Mouse (Mus musculus) heart, embryonic 11.5 days (tissue): ENCODE measurements at regions not wholly inside any gene's neighbourhood (a gene's known extent, or its start where the extent isn't known, plus 50 kb on each side); places are given as distances from the start of the nearest gene placed in this dataset.
A peak's percentile ranks its signal among the peaks of the same experiment; 100 is the strongest.

Source experiments
- ATAC-seq: fragments of 200-750 bp; cut with Nextera tagmentation; replicated peaks from 2 replicates; pipeline ENCODE4 v1.8.0; 2017; ENCODE audit warnings: moderate library complexity; ENCODE audit not compliant: insufficient number of reproducible peaks, low FRiP score, low TSS enrichment
- H3K27ac ChIP-seq: fragments of 300-500 bp; sonication (generic); 2 replicates; pipeline ENCODE4 v1.5.1; 2014; ENCODE audit warnings: mild to moderate bottlenecking, low read depth, low read length
- H3K27me3 ChIP-seq: fragments of 300-500 bp; sonication (generic); 2 replicates; pipeline ENCODE4 v1.6.1; 2014; ENCODE audit warnings: mild to moderate bottlenecking, low read length, mixed read lengths; ENCODE audit not compliant: control insufficient read depth, insufficient read depth
- H3K36me3 ChIP-seq: fragments of 300-500 bp; sonication (generic); 2 replicates; pipeline ENCODE4 v1.6.1; 2014; ENCODE audit warnings: mild to moderate bottlenecking, low read length, moderate library complexity, mixed read lengths; ENCODE audit not compliant: control insufficient read depth, insufficient read depth
- H3K4me1 ChIP-seq: fragments of 300-500 bp; sonication (generic); 2 replicates; pipeline ENCODE4 v1.6.1; 2014; ENCODE audit warnings: low read length; ENCODE audit not compliant: control insufficient read depth, insufficient read depth
- H3K4me2 ChIP-seq: fragments of 300-500 bp; sonication (generic); 2 replicates; pipeline ENCODE4 v1.6.1; 2014; ENCODE audit warnings: mild to moderate bottlenecking, moderate library complexity
- H3K4me3 ChIP-seq: fragments of 300-500 bp; sonication (generic); 2 replicates; pipeline ENCODE4 v1.5.1; 2014; ENCODE audit warnings: low read depth, low read length
- H3K9ac ChIP-seq: fragments of 300-500 bp; sonication (generic); 2 replicates; pipeline ENCODE4 v1.6.1; 2014; ENCODE audit warnings: mild to moderate bottlenecking, low read depth, low read length, moderate library complexity
- H3K9me3 ChIP-seq: fragments of 300-500 bp; sonication (generic); replicated peaks from 2 replicates; pipeline ENCODE4 v1.6.1; 2016; ENCODE audit warnings: low read length; ENCODE audit not compliant: control insufficient read depth
- WGBS: fragments of 180-500 bp; shearing (Covaris S2); extraction: QIAGEN DNeasy Blood & Tissue Kit; methylation state at CpG from one replicate; pipeline ENCODE4 v1.1.7; 2014; ENCODE audit not compliant: insufficient replicate concordance; 5-methylcytosine and 5-hydroxymethylcytosine counted together

DNA sequence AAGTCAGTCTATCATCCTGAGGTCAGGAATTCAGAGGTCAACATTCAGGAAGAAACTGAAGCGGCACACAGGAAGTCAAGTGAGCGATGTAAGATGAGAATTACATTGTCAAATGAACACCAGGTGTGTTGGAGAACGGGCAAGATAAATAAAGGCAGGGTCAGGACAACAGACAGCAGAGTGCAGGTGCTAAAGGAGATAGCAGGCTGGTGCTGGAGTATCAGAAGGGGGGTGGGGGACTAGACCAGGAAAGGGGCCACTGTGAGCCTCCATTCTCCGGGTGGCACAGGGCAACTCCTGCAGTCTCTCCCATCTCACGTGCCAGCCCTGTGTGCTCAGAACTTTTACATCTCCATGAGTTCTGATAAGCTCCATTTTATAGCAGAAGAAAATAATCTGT lies 320.6 kb upstream of the Rsrc1 start:
- Histone ChIP-seq H3K36me3 (no peaks in the 10 kb centered on the region), H3K27me3 (no peaks in the 10 kb centered on the region), H3K9ac (no peak overlapping the region), H3K4me2 (no peak overlapping the region), H3K4me1 (peaks cover 18% of the 10 kb centered on the region), H3K9me3 (no peaks in the 10 kb centered on the region), H3K27ac (no peak overlapping the region), H3K4me3 (no peak overlapping the region)
- peak; percentile 72; the same call in 1 of the 2 replicates for ATAC-seq
- WGBS: 50% methylated on average over 5 of the region's 5 CpGs

- 79% methylated on average over 8 of the region's 8 CpGs for WGBS
- no peak overlapping the region for H3K27ac ChIP-seq
- H3K4me3 ChIP-seq: no peak overlapping the region
- peaks cover 5% of the 10 kb centered on the region for H3K4me1 ChIP-seq
- ATAC-seq: no peak
- H3K36me3 ChIP-seq: no peaks in the 10 kb centered on the region
- no peaks in the 10 kb centered on the region for H3K9me3 ChIP-seq
- no peak overlapping the region for H3K4me2 ChIP-seq
- no peaks in the 10 kb centered on the region for H3K27me3 ChIP-seq
- H3K9ac ChIP-seq: no peak overlapping the region
Measured at GRCm38 (mm10) chr3:66661826-66662618, 319.2 kb upstream of the Rsrc1 start.

GRCm38 (mm10) chr3:66683589-66684286 lies 297.5 kb upstream of the Rsrc1 start:
- Histone ChIP-seq H3K4me3 (no peak overlapping the region), H3K27ac (no peak overlapping the region), H3K4me2 (no peak overlapping the region), H3K9ac (no peak overlapping the region), H3K36me3 (no peaks in the 10 kb centered on the region), H3K4me1 (no peaks in the 10 kb centered on the region), H3K9me3 (no peaks in the 10 kb centered on the region), H3K27me3 (no peaks in the 10 kb centered on the region)
- WGBS: 67% methylated on average over 8 of the region's 8 CpGs
- no peak for ATAC-seq

GRCm38 (mm10) chr3:66684287-66684903 lies 296.8 kb upstream of the Rsrc1 start:
- Histone ChIP-seq H3K4me1 (no peaks in the 10 kb centered on the region), H3K27ac (no peak overlapping the region), H3K36me3 (no peaks in the 10 kb centered on the region), H3K27me3 (no peaks in the 10 kb centered on the region), H3K4me2 (no peak overlapping the region), H3K4me3 (no peak overlapping the region), H3K9me3 (no peaks in the 10 kb centered on the region), H3K9ac (no peak overlapping the region)
- 79% methylated on average over 5 of the region's 5 CpGs for WGBS
- ATAC-seq: no peak

- no peak overlapping the region for H3K4me3 ChIP-seq
- H3K4me1 ChIP-seq: no peaks in the 10 kb centered on the region
- ATAC-seq: no peak
- no peaks in the 10 kb centered on the region for H3K27me3 ChIP-seq
- H3K9ac ChIP-seq: no peak overlapping the region
- no peaks in the 10 kb centered on the region for H3K9me3 ChIP-seq
- no peak overlapping the region for H3K4me2 ChIP-seq
- 89% methylated on average over 12 of the region's 12 CpGs for WGBS
- no peaks in the 10 kb centered on the region for H3K36me3 ChIP-seq
- no peak overlapping the region for H3K27ac ChIP-seq
Measured at GRCm38 (mm10) chr3:66685136-66685535, 296.1 kb upstream of the Rsrc1 start.

GRCm38 (mm10) chr3:66687126-66687525 lies 294.1 kb upstream of the Rsrc1 start:
- ATAC-seq: no peak
- no peaks in the 10 kb centered on the region for H3K27me3 ChIP-seq
- H3K4me3 ChIP-seq: no peak overlapping the region
- H3K4me2 ChIP-seq: no peak overlapping the region
- WGBS: 78% methylated on average over 1 of the region's 1 CpGs
- H3K27ac ChIP-seq: no peak overlapping the region
- H3K9me3 ChIP-seq: no peaks in the 10 kb centered on the region
- H3K9ac ChIP-seq: no peak overlapping the region
- H3K4me1 ChIP-seq: no peaks in the 10 kb centered on the region
- no peaks in the 10 kb centered on the region for H3K36me3 ChIP-seq

- ATAC-seq: no peak
- Histone ChIP-seq H3K4me3 (no peak overlapping the region), H3K9me3 (no peaks in the 10 kb centered on the region), H3K4me1 (no peaks in the 10 kb centered on the region), H3K36me3 (no peaks in the 10 kb centered on the region), H3K27me3 (no peaks in the 10 kb centered on the region), H3K9ac (no peak overlapping the region), H3K4me2 (no peak overlapping the region), H3K27ac (no peak overlapping the region)
- 76% methylated on average over 10 of the region's 10 CpGs for WGBS
Measured at GRCm38 (mm10) chr3:66690906-66691522, 290.2 kb upstream of the Rsrc1 start.

- no peaks in the 10 kb centered on the region for H3K4me1 ChIP-seq
- no peak overlapping the region for H3K27ac ChIP-seq
- H3K36me3 ChIP-seq: no peaks in the 10 kb centered on the region
- no peak overlapping the region for H3K4me2 ChIP-seq
- H3K4me3 ChIP-seq: no peak overlapping the region
- no peak overlapping the region for H3K9ac ChIP-seq
- 81% methylated on average over 2 of the region's 2 CpGs for WGBS
- ATAC-seq: no peak
- no peaks in the 10 kb centered on the region for H3K27me3 ChIP-seq
- H3K9me3 ChIP-seq: no peaks in the 10 kb centered on the region
Measured at GRCm38 (mm10) chr3:66695125-66695524, 286.1 kb upstream of the Rsrc1 start.
